Mouse (Mus musculus) ES-E14 (cell line): Measurements from ENCODE around the gene Rora. TPM values are rescaled to one million over a fixed set of nuclear protein-coding genes. Genes with fewer than 3 reads are reported as not detected.

ENCODE experiments used
- DNase-seq: peaks from one replicate; pipeline ENCODE4 v3.0.0-alpha.2; 2013; ENCODE audit warnings: low read depth, low spot score
- H3K27ac ChIP-seq: 2 replicates; pipeline ENCODE4 v1.5.1; 2012; ENCODE audit warnings: low read depth, mild to moderate bottlenecking, low read length, moderate library complexity, mixed read lengths; ENCODE audit not compliant: poor library complexity, insufficient read depth, severe bottlenecking
- H3K36me3 ChIP-seq: 2 replicates; pipeline ENCODE4 v1.6.1; 2012; ENCODE audit warnings: mild to moderate bottlenecking, low read length, moderate library complexity, mixed read lengths; ENCODE audit not compliant: control insufficient read depth, poor library complexity, insufficient read depth, severe bottlenecking
- H3K4me1 ChIP-seq, 2 experiments: fragments of 150-350 bp in 1 of 2; sonication (generic) in 1 of 2; 2 replicates each; pipeline ENCODE4 v1.6.1; 2012; ENCODE audit warnings: low read length in 2 of 2, mild to moderate bottlenecking in 1 of 2, mixed read lengths in 1 of 2; ENCODE audit not compliant: control insufficient read depth in 2 of 2, insufficient read depth in 2 of 2, poor library complexity in 1 of 2
- H3K4me3 ChIP-seq, 2 experiments: fragments of 150-350 bp in 1 of 2; sonication (generic) in 1 of 2; 2 replicates each; pipeline ENCODE4 v1.5.1; 2012; ENCODE audit warnings: low read length in 2 of 2, low read depth in 1 of 2, mild to moderate bottlenecking in 1 of 2, mixed read lengths in 1 of 2; ENCODE audit not compliant: insufficient read depth in 1 of 2, poor library complexity in 1 of 2, severe bottlenecking in 1 of 2
- H3K9ac ChIP-seq: 2 replicates; pipeline ENCODE4 v1.6.1; 2012; ENCODE audit warnings: low read depth, mild to moderate bottlenecking, low read length, mixed read lengths; ENCODE audit not compliant: poor library complexity, insufficient read depth, severe bottlenecking
- H3K9me3 ChIP-seq: fragments of 150-350 bp; sonication (generic); 2 replicates; pipeline ENCODE4 v1.6.1; 2012; ENCODE audit warnings: low read depth, mild to moderate bottlenecking, low read length; ENCODE audit not compliant: control insufficient read depth, insufficient read depth
- CHD2 ChIP-seq: IDR thresholded peaks from 2 replicates; pipeline ENCODE4 v1.6.1; 2014; ENCODE audit warnings: mild to moderate bottlenecking, low read depth, low read length, inconsistent platforms
- HCFC1 ChIP-seq: IDR thresholded peaks from 2 replicates; pipeline ENCODE4 v1.6.1; 2012; ENCODE audit warnings: low read length, inconsistent platforms, borderline replicate concordance; ENCODE audit not compliant: insufficient read depth
- MAFK ChIP-seq: IDR thresholded peaks from 2 replicates; pipeline ENCODE4 v1.6.1; 2014; ENCODE audit warnings: mild to moderate bottlenecking, low read depth, low read length, inconsistent platforms; ENCODE audit not compliant: insufficient read depth
- ZC3H11A ChIP-seq: IDR thresholded peaks from 2 replicates; pipeline ENCODE4 v1.6.1; 2012; ENCODE audit warnings: low read depth, mild to moderate bottlenecking, inconsistent platforms, low read length, borderline replicate concordance
- ZNF384 ChIP-seq: IDR thresholded peaks from 2 replicates; pipeline ENCODE4 v1.6.1; 2012; ENCODE audit warnings: low read depth, low read length, inconsistent platforms
- in situ Hi-C, 2 experiments: fragments of 600-800 bp; cut with MboI; formaldehyde crosslinking; loops; one replicate each; pipeline ENCODE4 v1.15.1; 2025; ENCODE audit warnings: low sequenced_read_pairs in 2 of 2, inconsistent platforms in 1 of 2; ENCODE audit not compliant: unreplicated experiment in 2 of 2
- total RNA-seq: library from RNA; depleted of rRNA; stranded (reverse); fragments of 300-350 nt; gene quantifications from 2 replicates; pipeline ENCODE4 v1.2.3, GENCODE M21; 2012

Gene Rora
- total RNA-seq, 1 experiment: 2.1 TPM

DNA sequence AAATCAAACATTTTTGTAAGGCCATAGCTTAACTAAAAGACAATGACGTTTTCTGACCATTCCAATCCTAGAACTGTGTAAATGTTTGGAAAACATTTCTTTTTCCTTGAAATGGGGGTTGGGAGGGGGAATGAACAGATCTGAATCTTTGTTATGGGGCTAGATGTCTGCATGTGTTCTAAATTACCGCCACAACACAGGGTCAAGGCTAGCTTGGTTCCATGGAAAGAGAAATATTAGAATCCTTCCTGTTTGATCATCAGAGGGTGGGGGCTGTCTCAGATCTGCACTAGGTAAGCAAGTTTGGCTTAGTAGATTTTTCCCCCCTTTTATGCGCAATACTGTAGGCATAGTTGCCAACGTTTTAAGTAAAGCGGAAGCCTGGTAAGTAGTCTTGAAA is 635.0 kb downstream of the Rora start:
- H3K9ac ChIP-seq: no peak overlapping the region
- no peak for DNase-seq
- TF ChIP-seq ZNF384: no peak
- TF ChIP-seq ZC3H11A: no peak
- no peak for TF ChIP-seq HCFC1
- TF ChIP-seq CHD2: no peak
- TF ChIP-seq MAFK: no peak
- no peaks in the 10 kb centered on the region for H3K36me3 ChIP-seq
- in situ Hi-C loops: no loop called here
- H3K27ac ChIP-seq: no peak overlapping the region
- no peaks in the 10 kb centered on the region for H3K9me3 ChIP-seq
- peak overlapping the region in 1 of 2 experiments; percentile 63; a peak in 2 of 4 replicates for H3K4me3 ChIP-seq
- no peaks in the 10 kb centered on the region for H3K4me1 ChIP-seq

DNA sequence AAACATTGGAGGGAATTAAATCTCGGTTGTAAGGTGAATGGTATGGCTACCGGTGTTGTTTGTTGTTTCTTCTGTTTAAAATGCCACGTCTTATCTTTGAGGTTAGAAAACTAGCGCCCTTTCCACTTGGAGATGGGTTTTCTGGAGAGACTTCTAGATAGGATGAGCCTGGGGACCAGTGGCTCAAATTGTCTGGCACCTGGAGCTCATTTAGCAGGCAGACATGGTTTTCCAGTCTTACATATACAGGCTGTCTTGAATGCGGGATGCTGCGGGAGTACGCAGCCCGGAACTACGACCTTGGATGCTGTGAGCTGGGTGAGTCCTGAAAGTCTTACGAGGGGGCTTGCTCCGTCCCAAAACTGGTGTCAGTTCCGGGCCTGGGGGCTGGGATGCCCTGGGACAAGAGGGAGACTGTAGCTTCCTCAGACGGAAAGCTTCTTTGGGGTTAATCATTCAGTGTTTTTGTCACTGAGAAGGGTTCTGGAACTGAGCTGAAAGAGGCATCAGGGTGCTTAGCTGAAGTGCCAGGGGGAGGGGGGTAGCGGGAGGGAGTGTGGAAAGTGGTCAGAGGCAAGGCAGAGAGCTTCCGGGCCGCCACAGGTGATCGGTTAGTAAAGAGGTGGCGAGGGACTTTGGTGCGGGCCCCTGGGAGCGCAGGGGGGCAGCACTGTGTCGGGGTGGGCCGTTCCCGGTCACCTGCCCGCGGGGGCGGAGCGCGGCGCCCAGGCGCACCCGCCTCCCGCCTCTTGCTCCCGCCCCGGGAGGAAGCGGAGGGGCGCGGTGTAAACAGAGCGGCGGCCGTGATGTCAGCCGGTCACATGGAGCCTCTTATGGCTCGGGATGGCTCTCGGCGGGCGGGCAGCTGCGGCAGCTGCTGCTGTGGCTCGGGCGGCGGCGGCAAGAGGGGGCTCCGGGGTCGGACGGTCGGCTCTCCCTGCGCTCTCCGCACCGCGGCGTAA is 635.8 kb downstream of the Rora start:
- Histone ChIP-seq H3K4me1 (no peaks in the 10 kb centered on the region), H3K9ac (peak overlapping the region; percentile 54), H3K9me3 (no peaks in the 10 kb centered on the region), H3K4me3 (peak overlapping the region; percentile 63 to 83), H3K36me3 (no peaks in the 10 kb centered on the region), H3K27ac (no peak overlapping the region)
- TF ChIP-seq ZC3H11A (no peak), ZNF384 (no peak), MAFK (no peak), CHD2 (no peak), HCFC1 (no peak)
- peak; percentile 58 for DNase-seq
- in situ Hi-C loops: no loop called here

DNA sequence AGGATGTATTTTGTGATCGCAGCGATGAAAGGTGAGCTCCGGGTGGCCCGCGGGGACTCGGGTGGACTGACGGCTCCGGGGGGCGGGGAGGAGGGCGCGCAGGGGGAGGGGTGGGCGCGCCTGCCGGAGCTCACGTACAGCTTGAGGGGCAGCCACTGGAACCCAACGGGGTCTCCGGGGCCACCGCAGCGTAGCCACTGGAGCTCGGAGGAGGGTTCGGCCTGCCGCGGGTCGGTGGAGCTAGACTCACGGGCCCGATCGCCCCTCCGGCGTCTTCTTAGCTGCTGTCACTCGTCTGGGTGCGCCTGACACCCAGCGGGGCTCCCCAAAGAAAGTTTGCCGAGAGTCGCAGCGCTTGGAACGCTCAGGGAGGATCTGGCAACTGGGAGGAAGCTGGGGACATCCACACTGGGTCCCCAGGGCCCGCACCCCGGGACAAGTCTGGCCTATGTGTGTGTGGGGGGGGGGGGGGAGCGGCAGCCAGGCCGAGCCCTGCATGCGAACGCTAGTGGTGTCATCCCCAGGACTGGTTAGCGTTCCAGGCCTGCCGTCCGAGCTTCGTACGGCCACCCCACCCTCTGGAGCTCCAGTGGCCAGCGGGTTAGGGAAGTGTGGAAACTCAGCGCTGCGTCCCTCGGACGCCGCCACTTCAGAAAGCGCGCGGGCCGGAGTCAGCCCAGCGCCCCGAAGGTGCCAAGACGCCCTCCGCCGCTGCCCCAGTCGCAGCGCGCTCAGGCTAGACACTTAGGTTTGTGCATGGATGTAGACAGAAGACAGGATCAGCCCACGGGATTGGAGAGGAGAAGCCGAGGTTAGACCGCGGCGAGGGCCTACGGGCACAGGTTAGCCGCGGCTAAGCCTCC is 636.7 kb downstream of the Rora start:
- TF ChIP-seq MAFK (no peak), ZNF384 (no peak)
- peak overlapping the region; percentile 54 for H3K9ac ChIP-seq
- H3K27ac ChIP-seq: no peak overlapping the region
- DNase-seq: no peak
- no peaks in the 10 kb centered on the region for H3K36me3 ChIP-seq
- H3K4me1 ChIP-seq: no peaks in the 10 kb centered on the region
- peak overlapping the region; percentile 63 to 83 for H3K4me3 ChIP-seq
- in situ Hi-C loops: no loop called here
- H3K9me3 ChIP-seq: no peaks in the 10 kb centered on the region

DNA sequence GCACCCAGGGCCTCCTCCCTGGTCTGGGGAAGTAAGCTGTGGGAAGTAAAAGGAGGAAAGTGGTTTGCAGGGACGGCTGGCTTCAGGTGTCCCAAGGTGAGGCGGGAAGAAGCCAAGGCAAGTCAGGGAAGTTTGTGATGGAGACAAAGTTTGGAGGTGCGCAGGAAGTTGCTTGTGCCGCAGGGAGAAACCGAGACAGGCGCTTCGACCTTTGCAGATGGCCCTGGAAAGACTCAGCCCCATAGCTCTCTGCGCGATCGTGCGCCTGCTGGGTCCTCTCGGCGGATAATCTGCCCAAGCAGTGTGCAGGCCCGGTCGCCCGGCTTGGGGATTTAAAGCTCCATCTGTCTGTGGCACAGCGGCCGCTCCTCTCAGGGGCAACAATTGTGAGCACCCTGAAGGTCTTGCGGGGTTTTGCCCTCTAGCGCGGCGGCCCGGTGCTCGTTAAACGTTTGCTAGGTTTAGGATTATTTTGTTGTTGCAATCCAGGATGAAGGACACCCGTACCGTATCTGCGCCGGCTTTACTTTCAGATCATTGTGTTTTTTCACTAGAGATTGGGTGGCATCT is 637.4 kb downstream of the Rora start:
- TF ChIP-seq ZC3H11A: no peak
- TF ChIP-seq CHD2: no peak
- in situ Hi-C loops: no loop called here
- no peak overlapping the region for H3K27ac ChIP-seq
- peak overlapping the region; percentile 63 to 83 for H3K4me3 ChIP-seq
- no peak for DNase-seq
- H3K36me3 ChIP-seq: no peaks in the 10 kb centered on the region
- peak overlapping the region; percentile 54 for H3K9ac ChIP-seq
- no peaks in the 10 kb centered on the region for H3K4me1 ChIP-seq
- H3K9me3 ChIP-seq: no peaks in the 10 kb centered on the region
